Mouse (Mus musculus) spleen, postnatal 10 days (tissue): ENCODE data around the gene Kif1c.
A peak's percentile ranks its signal among the peaks of the same experiment; 100 is the strongest.

ENCODE experiments used
- DNase-seq, 2 experiments: peaks; one replicate each; pipeline ENCODE4 v3.0.0; 2021 to 2022; ENCODE audit warnings: low spot score in 2 of 2

Kif1c gene

GRCm38 (mm10) chr11:70699722-70700556 lies at the start of gene Kif1c, which contains the start of gene Inca1:
Kif1c (plus strand) TSS chr11:70700548.
Inca1 (minus strand) TSS chr11:70700155.
- DNase-seq, result peak; percentile 96 to 97

GRCm38 (mm10) chr11:70651391-70651790 lies 49.0 kb upstream of the Kif1c start:
- peak in 1 of 2 experiments; percentile 29 for DNase-seq

- DNase-seq, result peak in 1 of 2 experiments; percentile 56
These were observed 48.1 kb upstream of the Kif1c start for GRCm38 (mm10) chr11:70652029-70652883.

GRCm38 (mm10) chr11:70652884-70653344 lies 47.4 kb upstream of the Kif1c start:
- peak in 1 of 2 experiments; percentile 24 for DNase-seq

GRCm38 (mm10) chr11:70653345-70654197 lies 46.8 kb upstream of the Kif1c start:
- peak; percentile 79 to 84 for DNase-seq

- peak; percentile 70 to 85 for DNase-seq
These were observed 46.0 kb upstream of the Kif1c start, which contains the start of gene Pfn1 for GRCm38 (mm10) chr11:70654198-70654922. Pfn1 (minus strand) TSS chr11:70654644.

- peak; percentile 81 to 83 for DNase-seq
These were observed 45.3 kb upstream of the Kif1c start for GRCm38 (mm10) chr11:70654923-70655570.

GRCm38 (mm10) chr11:70655571-70656455 lies 44.5 kb upstream of the Kif1c start:
- DNase-seq, result peak; percentile 65 to 68

GRCm38 (mm10) chr11:70656456-70656927 lies 43.9 kb upstream of the Kif1c start:
- DNase-seq, result no peak

- no peak for DNase-seq
These were observed 43.4 kb upstream of the Kif1c start, which contains the start of gene Eno3 for GRCm38 (mm10) chr11:70656964-70657363. Eno3 (plus strand) TSS chr11:70657202.

- DNase-seq, result no peak
These were observed 42.8 kb upstream of the Kif1c start for GRCm38 (mm10) chr11:70657573-70657972.

- no peak for DNase-seq
These were observed 42.4 kb upstream of the Kif1c start for GRCm38 (mm10) chr11:70657991-70658390.

- no peak for DNase-seq
These were observed 41.8 kb upstream of the Kif1c start for GRCm38 (mm10) chr11:70658521-70658920.

- DNase-seq, result no peak
These were observed 41.4 kb upstream of the Kif1c start for GRCm38 (mm10) chr11:70658942-70659341.

- no peak for DNase-seq
These were observed 39.8 kb upstream of the Kif1c start for GRCm38 (mm10) chr11:70660571-70660970.

GRCm38 (mm10) chr11:70663101-70663500 lies 37.2 kb upstream of the Kif1c start:
- DNase-seq, result no peak

- no peak for DNase-seq
These were observed 36.4 kb upstream of the Kif1c start for GRCm38 (mm10) chr11:70663957-70664356.

- DNase-seq, result no peak
These were observed 35.6 kb upstream of the Kif1c start for GRCm38 (mm10) chr11:70664741-70665140.

GRCm38 (mm10) chr11:70666687-70667086 lies 33.7 kb upstream of the Kif1c start:
- DNase-seq, result no peak
